Mouse (Mus musculus): ENCODE data around the gene Cpm. TPM values are rescaled to one million over a fixed set of nuclear protein-coding genes. Genes with fewer than 3 reads are reported as not detected.
"Not testable (repeated sequence)": the region's sequence is repeated elsewhere in the genome, so short reads cannot be mapped to it uniquely, and the experiment has no call there.

Gene Cpm
- polyA plus RNA-seq, 2 experiments, result 3.9 to 9.1 TPM

GRCm38 (mm10) chr10:117702024-117702833 lies 72.9 kb downstream of the Cpm start:
- Histone ChIP-seq H3K4me1 (replicated peaks; ENCODE audit: control insufficient read depth in 2 of 2, insufficient read depth in 2 of 2, low read length in 1 of 2) (no peaks in the 10 kb centered on the region; a peak in 2 of 4 replicates), H3K27me3 (ENCODE audit: control insufficient read depth, insufficient read depth, low read length) (no peaks in the 10 kb centered on the region), H3K36me3 (replicated peaks; ENCODE audit: control insufficient read depth, insufficient read depth, low read depth) (peaks cover 83% of the 10 kb centered on the region), H3K9ac (replicated peaks) (no peak overlapping the region), H3K4me2 (ENCODE audit: low read depth) (no peak overlapping the region), H3K4me3 (ENCODE audit: insufficient read depth in 1 of 2, low read depth in 2 of 2, low read length in 2 of 2) (no peak overlapping the region), H3K9me3 (ENCODE audit: control insufficient read depth, low read length) (peaks cover 3% of the 10 kb centered on the region), H3K27ac (no peak overlapping the region)
- DNase-seq (ENCODE audit: low read depth in 3 of 3, low spot score in 3 of 3), result no peak
- no peak for TF ChIP-seq CTCF (IDR thresholded peaks at IDR 0.05; ENCODE audit: low read depth)
- TF ChIP-seq EP300 (IDR thresholded peaks at IDR 0.05; ENCODE audit: low read depth), result no peak
- 83% methylated on average over 6 of the region's 6 CpGs for WGBS (ENCODE audit: insufficient replicate concordance)
- ATAC-seq (ENCODE audit: insufficient read depth), result no peak

DNA sequence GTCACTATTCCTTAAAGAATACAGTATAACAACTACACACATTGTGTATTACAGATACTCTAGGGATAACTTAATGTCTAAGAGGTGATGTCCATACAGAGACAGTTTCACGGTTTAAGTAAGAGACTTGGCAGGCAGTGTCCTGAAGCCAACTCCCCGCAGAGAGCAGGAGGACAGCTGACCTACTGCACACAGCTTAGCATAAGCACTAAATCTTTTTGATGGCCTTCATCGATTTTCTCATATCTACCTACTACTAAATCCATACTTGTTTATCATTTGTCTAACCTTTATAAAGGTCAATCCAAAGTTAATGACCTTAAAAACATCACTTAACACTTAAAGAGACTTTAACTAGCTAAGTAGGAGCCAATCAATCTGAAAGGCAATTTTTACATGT lies 74.2 kb downstream of the Cpm start:
- Histone ChIP-seq H3K27me3 (ENCODE audit: control insufficient read depth, insufficient read depth, low read length) (no peaks in the 10 kb centered on the region), H3K36me3 (replicated peaks; ENCODE audit: control insufficient read depth, insufficient read depth, low read depth) (peaks cover 73% of the 10 kb centered on the region), H3K4me2 (ENCODE audit: low read depth) (no peak overlapping the region), H3K9me3 (ENCODE audit: control insufficient read depth, low read length) (no peaks in the 10 kb centered on the region), H3K9ac (replicated peaks) (no peak overlapping the region), H3K4me3 (ENCODE audit: insufficient read depth in 1 of 2, low read depth in 2 of 2, low read length in 2 of 2) (no peak overlapping the region), H3K27ac (no peak overlapping the region), H3K4me1 (replicated peaks; ENCODE audit: control insufficient read depth in 2 of 2, insufficient read depth in 2 of 2, low read length in 1 of 2) (no peaks in the 10 kb centered on the region; a peak in 2 of 4 replicates)
- ATAC-seq (ENCODE audit: insufficient read depth) (no peak), DNase-seq (ENCODE audit: low read depth in 3 of 3, low spot score in 3 of 3) (no peak)
- TF ChIP-seq CTCF (IDR thresholded peaks at IDR 0.05; ENCODE audit: low read depth) (no peak), EP300 (IDR thresholded peaks at IDR 0.05; ENCODE audit: low read depth) (no peak)
- WGBS (ENCODE audit: insufficient replicate concordance), result 85% methylated on average over 3 of the region's 3 CpGs

GRCm38 (mm10) chr10:117704314-117704963 lies 75.1 kb downstream of the Cpm start:
- not testable (repeated sequence) for H3K4me3 ChIP-seq (ENCODE audit: insufficient read depth in 1 of 2, low read depth in 2 of 2, low read length in 2 of 2); ATAC-seq (ENCODE audit: insufficient read depth); DNase-seq (ENCODE audit: low read depth in 3 of 3, low spot score in 3 of 3); H3K9me3 ChIP-seq (ENCODE audit: control insufficient read depth, low read length); H3K4me2 ChIP-seq (ENCODE audit: low read depth); H3K27me3 ChIP-seq (ENCODE audit: control insufficient read depth, insufficient read depth, low read length); H3K27ac ChIP-seq; H3K9ac ChIP-seq (replicated peaks); H3K4me1 ChIP-seq (replicated peaks; ENCODE audit: control insufficient read depth in 2 of 2, insufficient read depth in 2 of 2, low read length in 1 of 2)
- 90% methylated on average over 6 of the region's 6 CpGs for WGBS (ENCODE audit: insufficient replicate concordance)
- peaks cover 65% of the 10 kb centered on the region for H3K36me3 ChIP-seq (replicated peaks; ENCODE audit: control insufficient read depth, insufficient read depth, low read depth)

DNA sequence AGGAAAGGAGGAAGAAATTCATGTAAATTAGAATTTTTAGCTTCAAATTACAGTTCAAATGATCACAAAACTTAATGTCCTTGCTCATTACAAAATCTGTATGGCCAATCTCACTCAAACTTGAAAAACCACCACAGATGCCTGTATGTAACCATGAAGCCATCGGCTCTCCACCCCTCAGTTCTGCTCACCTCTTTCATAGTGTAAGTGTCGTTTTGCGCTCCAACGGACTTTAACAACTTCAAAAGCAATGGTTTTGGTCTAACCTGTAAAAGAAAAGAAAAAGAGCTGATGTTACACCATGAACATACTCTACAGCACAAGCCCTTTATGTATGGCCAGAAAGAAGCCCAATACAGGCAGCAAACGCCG lies 75.7 kb downstream of the Cpm start:
- TF ChIP-seq EP300 (IDR thresholded peaks at IDR 0.05; ENCODE audit: low read depth) (no peak), CTCF (IDR thresholded peaks at IDR 0.05; ENCODE audit: low read depth) (no peak)
- H3K9ac ChIP-seq (replicated peaks), result no peak overlapping the region
- H3K9me3 ChIP-seq (ENCODE audit: control insufficient read depth, low read length), result no peaks in the 10 kb centered on the region
- 84% methylated on average over 6 of the region's 6 CpGs for WGBS (ENCODE audit: insufficient replicate concordance)
- H3K4me2 ChIP-seq (ENCODE audit: low read depth), result no peak overlapping the region
- ATAC-seq (ENCODE audit: insufficient read depth), result no peak
- H3K27ac ChIP-seq, result no peak overlapping the region
- no peak for DNase-seq (ENCODE audit: low read depth in 3 of 3, low spot score in 3 of 3)
- H3K4me3 ChIP-seq (ENCODE audit: insufficient read depth in 1 of 2, low read depth in 2 of 2, low read length in 2 of 2), result no peak overlapping the region
- no peaks in the 10 kb centered on the region for H3K27me3 ChIP-seq (ENCODE audit: control insufficient read depth, insufficient read depth, low read length)
- H3K4me1 ChIP-seq (replicated peaks; ENCODE audit: control insufficient read depth in 2 of 2, insufficient read depth in 2 of 2, low read length in 1 of 2), result peaks cover 0 to 3% of the 10 kb centered on the region in 2 experiments; a peak in 3 of 4 replicates
- peaks cover 60% of the 10 kb centered on the region for H3K36me3 ChIP-seq (replicated peaks; ENCODE audit: control insufficient read depth, insufficient read depth, low read depth)

GRCm38 (mm10) chr10:117705806-117706205 lies 76.5 kb downstream of the Cpm start:
- Histone ChIP-seq H3K4me2 (ENCODE audit: low read depth) (no peak overlapping the region), H3K4me3 (ENCODE audit: insufficient read depth in 1 of 2, low read depth in 2 of 2, low read length in 2 of 2) (no peak overlapping the region), H3K27ac (no peak overlapping the region), H3K9me3 (ENCODE audit: control insufficient read depth, low read length) (no peaks in the 10 kb centered on the region), H3K4me1 (replicated peaks; ENCODE audit: control insufficient read depth in 2 of 2, insufficient read depth in 2 of 2, low read length in 1 of 2) (peaks cover 0 to 3% of the 10 kb centered on the region in 2 experiments; a peak in 3 of 4 replicates), H3K27me3 (ENCODE audit: control insufficient read depth, insufficient read depth, low read length) (no peaks in the 10 kb centered on the region), H3K36me3 (replicated peaks; ENCODE audit: control insufficient read depth, insufficient read depth, low read depth) (peaks cover 51% of the 10 kb centered on the region), H3K9ac (replicated peaks) (no peak overlapping the region)
- no peak for ATAC-seq (ENCODE audit: insufficient read depth)
- DNase-seq (ENCODE audit: low read depth in 3 of 3, low spot score in 3 of 3), result no peak
- no peak for TF ChIP-seq CTCF (IDR thresholded peaks at IDR 0.05; ENCODE audit: low read depth)
- no peak for TF ChIP-seq EP300 (IDR thresholded peaks at IDR 0.05; ENCODE audit: low read depth)

Data from liver, embryonic 14.5 days (tissue).